Mouse (Mus musculus) kidney, embryonic 14.5 days (tissue): ENCODE data around the gene Ppp1r16b. TPM values are rescaled to one million over a fixed set of nuclear protein-coding genes. Genes with fewer than 3 reads are reported as not detected.

Experiments used
- microRNA counts: library from miRNA; unstranded; fragments of <30 nt; microRNA quantifications from one replicate; lab custom pipeline; 2017
- microRNA-seq: library from miRNA; unstranded; fragments of <30 nt; microRNA quantifications from one replicate; pipeline ENCODE4, GENCODE M21; 2016
- polyA plus RNA-seq: library from polyadenylated mRNA; unstranded; fragments of >200 nt; fragmentation: Nextera tagmentation; extraction: Ambion mirVana; gene quantifications from 2 replicates; pipeline ENCODE4 v1.2.1, GENCODE M21; 2014

Gene Ppp1r16b
- polyA plus RNA-seq, 1 experiment from 2014 or later, result 17.3 TPM

MicroRNAs within 50 kb of the gene (microRNA counts, 519-probe panel; counts per million panel counts)
- not detected for microRNA mmu-miR-3474 (lab: Ali Mortazavi, UCI)

Small RNA genes within 50 kb of the gene (microRNA-seq; reads per million reads assigned to microRNA genes)
- not detected for gene Gm26141
- 3.2 reads per million, percentile 12 among the genes with 10 or more reads in this experiment for gene Mir3474

Other genes starting within 250 kb of the Ppp1r16b start
- gene Adig, start 162.8 kb upstream of the Ppp1r16b start, polyA plus RNA-seq, result not detected in 2 replicates
- 0.24 TPM in 1 of 2 replicates, not detected in the other for gene Arhgap40, start 152.6 kb upstream of the Ppp1r16b start, polyA plus RNA-seq
- 0.09 and 0.16 TPM in 2 replicates for gene Slc32a1, start 54.6 kb upstream of the Ppp1r16b start, polyA plus RNA-seq
- gene Actr5, start 40.5 kb upstream of the Ppp1r16b start, polyA plus RNA-seq, result 13.2 and 15.6 TPM in 2 replicates
- 49.2 and 57.6 TPM in 2 replicates for gene Fam83d, start 102.7 kb downstream of the Ppp1r16b start, polyA plus RNA-seq
- 13.8 and 24.8 TPM in 2 replicates for gene Dhx35, start 129.4 kb downstream of the Ppp1r16b start, polyA plus RNA-seq